9 mouse cellular contexts compared by ENCODE assay signal in the genomic region with DNA sequence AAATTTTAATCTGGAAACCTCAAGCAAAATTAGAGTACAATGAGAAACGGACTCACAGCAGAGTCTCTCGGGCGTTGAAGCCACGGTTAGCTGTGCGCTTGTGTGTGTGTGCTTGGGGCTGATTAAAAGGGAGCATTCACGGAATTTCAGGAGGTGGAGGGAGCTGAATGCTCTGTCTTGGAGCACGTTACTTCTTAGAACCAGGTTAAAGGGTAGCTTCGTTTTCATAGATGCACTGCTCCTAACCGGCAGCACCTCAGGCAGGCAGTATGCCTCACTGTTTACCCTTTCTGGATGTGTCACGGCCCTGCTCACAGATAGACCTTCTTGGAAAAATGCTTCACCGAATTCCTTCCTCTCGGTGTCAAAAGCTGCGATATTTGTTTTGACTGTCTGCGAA.
DNase-seq lines count a peak whose midpoint lies in the region; ATAC-seq lines count a peak whose summit lies in the region.
"Had no signal": no experiment of that assay in that cellular context is flagged by ENCODE, and none has a peak within 500 bp of the region (broad histone marks: within the 10 kb centered on the region; RNA-seq: fewer than 3 reads in every experiment).

No protein-coding gene starts in this region.

- peak overlapping the region; percentile 67 for H3K9ac ChIP-seq in heart, embryonic 16.5 days (ENCODE audit: low read length)
- no peak overlapping the region for H3K9ac ChIP-seq in hindbrain, embryonic 12.5 days

- intact Hi-C loops in left cerebral cortex, postnatal 4 days (cut with DNase I) = no loop called here

- DNase-seq in heart, adult 11 months = no peak
- DNase-seq in embryo, embryonic 10.5 days (ENCODE audit: low spot score) = peak; percentile 31
- peak; percentile 31 for DNase-seq in midbrain, embryonic 10.5 days (ENCODE audit: low spot score)
- DNase-seq in adipocyte (ENCODE audit: low spot score) = no peak
- DNase-seq in left cerebral cortex, postnatal 4 days = no peak
- no peak for DNase-seq in cerebellum, postnatal 4 days (ENCODE audit: low spot score in 2 of 2)

- no peaks in the 10 kb centered on the region for H3K9me3 ChIP-seq in heart, embryonic 16.5 days (replicated peaks; ENCODE audit: control insufficient read depth, low read length)
- H3K9me3 ChIP-seq in hindbrain, embryonic 12.5 days (replicated peaks) = no peaks in the 10 kb centered on the region
- H3K9me3 ChIP-seq in midbrain, embryonic 10.5 days (replicated peaks) = no peaks in the 10 kb centered on the region
- H3K9me3 ChIP-seq: G1E had no signal

- H3K27ac ChIP-seq in heart, embryonic 16.5 days (ENCODE audit: low read length) = no peak overlapping the region; the same call in 1 of the 2 replicates
- no peak overlapping the region for H3K27ac ChIP-seq in hindbrain, embryonic 12.5 days
- peak overlapping the region; percentile 73 for H3K27ac ChIP-seq in midbrain, embryonic 10.5 days (replicated peaks)

- H3K4me2 ChIP-seq in heart, embryonic 16.5 days (ENCODE audit: low read depth, low read length) = peak overlapping the region; percentile 75
- H3K4me2 ChIP-seq in hindbrain, embryonic 12.5 days (replicated peaks) = peak overlapping the region; percentile 75

- ATAC-seq in heart, embryonic 16.5 days (replicated peaks; ENCODE audit: extremely low read depth, insufficient read depth, low FRiP score) = no peak
- no peak for ATAC-seq in hindbrain, embryonic 12.5 days (ENCODE audit: low FRiP score)

- H3K4me1 ChIP-seq in heart, embryonic 16.5 days (ENCODE audit: control insufficient read depth, insufficient read depth, low read length) = peaks cover 27% of the 10 kb centered on the region
- peaks cover 37% of the 10 kb centered on the region for H3K4me1 ChIP-seq in hindbrain, embryonic 12.5 days
- peaks cover 50% of the 10 kb centered on the region for H3K4me1 ChIP-seq in midbrain, embryonic 10.5 days

- H3K36me3 ChIP-seq in heart, embryonic 16.5 days (ENCODE audit: control insufficient read depth, insufficient read depth) = no peaks in the 10 kb centered on the region
- no peaks in the 10 kb centered on the region for H3K36me3 ChIP-seq in hindbrain, embryonic 12.5 days
- H3K36me3 ChIP-seq in midbrain, embryonic 10.5 days = peaks cover 7% of the 10 kb centered on the region; the same call in 1 of the 2 replicates
- H3K36me3 ChIP-seq: G1E had no signal

- H3K4me3 ChIP-seq in heart, embryonic 16.5 days (ENCODE audit: low read length) = peak overlapping the region; percentile 55
- H3K4me3 ChIP-seq in hindbrain, embryonic 12.5 days = no peak overlapping the region
- peak overlapping the region; percentile 56 for H3K4me3 ChIP-seq in midbrain, embryonic 10.5 days

- WGBS in heart, embryonic 16.5 days = 52% methylated on average over 14 of the region's 14 CpGs
- WGBS in hindbrain, embryonic 12.5 days = 39% methylated on average over 14 of the region's 14 CpGs
- WGBS in midbrain, embryonic 10.5 days = 30% methylated on average over 14 of the region's 14 CpGs

- H3K27me3 ChIP-seq in heart, embryonic 16.5 days (ENCODE audit: control insufficient read depth, insufficient read depth, low read length) = no peaks in the 10 kb centered on the region
- H3K27me3 ChIP-seq in hindbrain, embryonic 12.5 days = no peaks in the 10 kb centered on the region
- H3K27me3 ChIP-seq in midbrain, embryonic 10.5 days (ENCODE audit: low read depth, poor library complexity, severe bottlenecking) = peaks cover 9% of the 10 kb centered on the region; the same call in 1 of the 2 replicates

Comparison
In these comparisons a context has a peak if more than half of its experiments do, and no peak if none do; other contexts are left out.
1. DNase-seq: peak in embryo, embryonic 10.5 days (single experiment) and midbrain, embryonic 10.5 days (single experiment); none in heart, adult 11 months (single experiment), adipocyte (single experiment), left cerebral cortex, postnatal 4 days (single experiment) and cerebellum, postnatal 4 days (0 of 2).